Mouse (Mus musculus): Measurements from ENCODE around the gene Tbk1. TPM values are rescaled to one million over a fixed set of nuclear protein-coding genes. Genes with fewer than 3 reads are reported as not detected.

The Tbk1 gene
- polyA plus RNA-seq (2017; shearing (Covaris generic)): 10 to 100 TPM; 82.8 to 83.5 (median 83.2) TPM

GRCm38 (mm10) chr10:121586675-121587370, at the start of gene Tbk1:
TSS of gene Tbk1 (minus strand) at chr10:121586787.
- ATAC-seq: peak; percentile 85

GRCm38 (mm10) chr10:121636276-121636675, 49.7 kb upstream of the Tbk1 start:
- ATAC-seq: no peak

GRCm38 (mm10) chr10:121634159-121634558, 47.6 kb upstream of the Tbk1 start:
- no peak for ATAC-seq

- no peak for ATAC-seq
Measured at GRCm38 (mm10) chr10:121628561-121629040, 42.0 kb upstream of the Tbk1 start.

- ATAC-seq: no peak
Measured at GRCm38 (mm10) chr10:121627216-121627852, 40.7 kb upstream of the Tbk1 start.

GRCm38 (mm10) chr10:121626186-121626882, 39.7 kb upstream of the Tbk1 start, which contains the start of gene Xpot:
TSS of gene Xpot (minus strand) at chr10:121626332.
- ATAC-seq: peak; percentile 93

- ATAC-seq: peak; percentile 22
Measured at GRCm38 (mm10) chr10:121625407-121626185, 39.0 kb upstream of the Tbk1 start.

- ATAC-seq: peak; percentile 1
Measured at GRCm38 (mm10) chr10:121625006-121625405, 38.4 kb upstream of the Tbk1 start.

- ATAC-seq: no peak
Measured at GRCm38 (mm10) chr10:121623670-121624069, 37.1 kb upstream of the Tbk1 start.

GRCm38 (mm10) chr10:121622431-121622830, 35.8 kb upstream of the Tbk1 start:
- ATAC-seq: no peak

- no peak for ATAC-seq
Measured at GRCm38 (mm10) chr10:121615935-121616334, 29.3 kb upstream of the Tbk1 start.

- ATAC-seq: no peak
Measured at GRCm38 (mm10) chr10:121615146-121615870, 28.7 kb upstream of the Tbk1 start.

GRCm38 (mm10) chr10:121613570-121613969, 27.0 kb upstream of the Tbk1 start:
- no peak for ATAC-seq

GRCm38 (mm10) chr10:121612448-121612847, 25.9 kb upstream of the Tbk1 start:
- ATAC-seq: no peak

GRCm38 (mm10) chr10:121611587-121611986, 25.0 kb upstream of the Tbk1 start:
- no peak for ATAC-seq

- no peak for ATAC-seq
Measured at GRCm38 (mm10) chr10:121608177-121608576, 21.6 kb upstream of the Tbk1 start.

- ATAC-seq: no peak
Measured at GRCm38 (mm10) chr10:121604632-121605344, 18.2 kb upstream of the Tbk1 start.

- no peak for ATAC-seq
Measured at GRCm38 (mm10) chr10:121603556-121603955, 17.0 kb upstream of the Tbk1 start.

GRCm38 (mm10) chr10:121601272-121601671, 14.7 kb upstream of the Tbk1 start:
- ATAC-seq: no peak

GRCm38 (mm10) chr10:121596580-121596979, 10.0 kb upstream of the Tbk1 start:
- ATAC-seq: no peak

- ATAC-seq: no peak
Measured at GRCm38 (mm10) chr10:121591106-121591505, 4.5 kb upstream of the Tbk1 start.

Measured in inflammation-experienced regulatory T-cells, adult 6 months (primary cell).